Mouse (Mus musculus): ENCODE measurements around the gene Il1rap. TPM values are rescaled to one million over a fixed set of nuclear protein-coding genes. Genes with fewer than 3 reads are reported as not detected.

Il1rap gene
- polyA plus RNA-seq, 1 experiment from 2014 or later = 6.6 TPM

Other genes with a start within 250 kb of the Il1rap start
- gene Cldn1, start 209.9 kb upstream of the Il1rap start, polyA plus RNA-seq (2014; fragmentation: Nextera tagmentation; extraction: Ambion mirVana) = 3.9 and 4.3 TPM in 2 replicates
- gene Cldn16, start 118.6 kb upstream of the Il1rap start, polyA plus RNA-seq (2014; fragmentation: Nextera tagmentation; extraction: Ambion mirVana) = not detected in 2 replicates
- not detected in 2 replicates for gene Tmem207, start 54.9 kb upstream of the Il1rap start, polyA plus RNA-seq (2014; fragmentation: Nextera tagmentation; extraction: Ambion mirVana)

Data from limb, embryonic 11.5 days (tissue).